Mouse (Mus musculus): ENCODE measurements around the gene Mbd3l2. TPM values are rescaled to one million over a fixed set of nuclear protein-coding genes. Genes with fewer than 3 reads are reported as not detected.
A peak's percentile ranks its signal among the peaks of the same experiment; 100 is the strongest.
"Not testable (repeated sequence)": the region's sequence is repeated elsewhere in the genome, so short reads cannot be mapped to it uniquely, and the experiment has no call there.

The Mbd3l2 gene
- polyA plus RNA-seq (2012; rRNA removed), result not detected in 2 replicates

GRCm38 (mm10) chr9:18430354-18430753, at the start of gene Mbd3l2:
TSS of gene Mbd3l2 (plus strand) at chr9:18430654.
- no peak for DNase-seq (ENCODE audit: low read depth in 1 of 2, low spot score in 2 of 2)
- no peaks in the 10 kb centered on the region for H3K4me1 ChIP-seq (ENCODE audit: control insufficient read depth, insufficient read depth, insufficient read length)
- no peaks in the 10 kb centered on the region for H3K36me3 ChIP-seq (ENCODE audit: control insufficient read depth, insufficient read depth, low read length)
- TF ChIP-seq POLR2A (IDR thresholded peaks at IDR 0.05; ENCODE audit: low read depth, low read length) (no peak), CTCF (IDR thresholded peaks at IDR 0.05; ENCODE audit: extremely low read depth, insufficient read depth, insufficient read length, insufficient replicate concordance) (no peak)
- no peaks in the 10 kb centered on the region for H3K27me3 ChIP-seq (ENCODE audit: control insufficient read depth, insufficient read depth, low read length)
- no peak within 1 kb of the TSS for H3K27ac ChIP-seq (ENCODE audit: insufficient read depth, low read length)
- no peak within 1 kb of the TSS for H3K4me3 ChIP-seq (ENCODE audit: extremely low read depth, insufficient read depth, insufficient read length)

DNA sequence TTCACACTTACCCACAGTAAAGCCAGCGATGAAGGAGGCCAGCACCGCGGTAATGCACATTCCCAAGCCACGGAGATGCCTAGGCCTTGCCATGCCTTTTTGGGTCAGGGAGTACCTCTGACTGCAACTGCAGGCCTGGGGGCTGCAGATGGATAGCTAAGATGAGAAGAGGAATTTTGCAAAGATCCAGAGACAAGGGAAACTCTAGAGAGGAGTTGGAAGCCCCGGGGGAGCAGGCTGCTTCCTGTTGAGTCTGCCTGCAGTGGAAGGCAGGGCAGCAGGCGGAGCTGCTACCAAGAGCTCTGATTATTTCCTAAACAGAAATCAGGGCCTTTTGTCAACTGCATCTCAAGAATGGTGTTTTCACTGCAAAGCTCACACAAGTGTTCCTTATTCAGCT, 44.7 kb upstream of the Mbd3l2 start:
- TF ChIP-seq CTCF (IDR thresholded peaks at IDR 0.05; ENCODE audit: extremely low read depth, insufficient read depth, insufficient read length, insufficient replicate concordance) (no peak), POLR2A (IDR thresholded peaks at IDR 0.05; ENCODE audit: low read depth, low read length) (no peak)
- Histone ChIP-seq H3K27me3 (ENCODE audit: control insufficient read depth, insufficient read depth, low read length) (no peaks in the 10 kb centered on the region), H3K4me3 (ENCODE audit: extremely low read depth, insufficient read depth, insufficient read length) (no peak overlapping the region), H3K27ac (ENCODE audit: insufficient read depth, low read length) (no peak overlapping the region), H3K36me3 (ENCODE audit: control insufficient read depth, insufficient read depth, low read length) (no peaks in the 10 kb centered on the region), H3K4me1 (ENCODE audit: control insufficient read depth, insufficient read depth, insufficient read length) (no peaks in the 10 kb centered on the region)
- whole genome bisulfite sequencing, result 38% methylated on average over 6 of the region's 6 CpGs
- no peak for DNase-seq (ENCODE audit: low read depth in 1 of 2, low spot score in 2 of 2)

GRCm38 (mm10) chr9:18399629-18400028, 30.8 kb upstream of the Mbd3l2 start:
- TF ChIP-seq CTCF (IDR thresholded peaks at IDR 0.05; ENCODE audit: extremely low read depth, insufficient read depth, insufficient read length, insufficient replicate concordance) (no peak), POLR2A (IDR thresholded peaks at IDR 0.05; ENCODE audit: low read depth, low read length) (no peak)

GRCm38 (mm10) chr9:18402895-18403294, 27.6 kb upstream of the Mbd3l2 start, which contains the start of gene Naalad2:
TSS of gene Naalad2 (minus strand) at chr9:18402995.
- WGBS, result 72% methylated on average over 2 of the region's 2 CpGs
- H3K36me3 ChIP-seq (ENCODE audit: control insufficient read depth, insufficient read depth, low read length); H3K27ac ChIP-seq (ENCODE audit: insufficient read depth, low read length); H3K4me1 ChIP-seq (ENCODE audit: control insufficient read depth, insufficient read depth, insufficient read length); H3K4me3 ChIP-seq (ENCODE audit: extremely low read depth, insufficient read depth, insufficient read length); DNase-seq (ENCODE audit: low read depth in 1 of 2, low spot score in 2 of 2); H3K27me3 ChIP-seq (ENCODE audit: control insufficient read depth, insufficient read depth, low read length): not testable (repeated sequence)

More at GRCm38 (mm10) chr9:18399629-18400028, 30.8 kb upstream of the Mbd3l2 start:
- Histone ChIP-seq H3K4me3 (ENCODE audit: extremely low read depth, insufficient read depth, insufficient read length) (no peak overlapping the region), H3K27me3 (ENCODE audit: control insufficient read depth, insufficient read depth, low read length) (no peaks in the 10 kb centered on the region), H3K36me3 (ENCODE audit: control insufficient read depth, insufficient read depth, low read length) (no peaks in the 10 kb centered on the region), H3K27ac (ENCODE audit: insufficient read depth, low read length) (no peak overlapping the region), H3K4me1 (ENCODE audit: control insufficient read depth, insufficient read depth, insufficient read length) (no peaks in the 10 kb centered on the region)
- no peak for DNase-seq (ENCODE audit: low read depth in 1 of 2, low spot score in 2 of 2)
- WGBS, result 64% methylated on average over 1 of the region's 1 CpGs

- Histone ChIP-seq H3K4me1 (ENCODE audit: control insufficient read depth, insufficient read depth, insufficient read length) (no peaks in the 10 kb centered on the region), H3K27me3 (ENCODE audit: control insufficient read depth, insufficient read depth, low read length) (no peaks in the 10 kb centered on the region), H3K36me3 (ENCODE audit: control insufficient read depth, insufficient read depth, low read length) (no peaks in the 10 kb centered on the region), H3K27ac (ENCODE audit: insufficient read depth, low read length) (no peak within 1 kb of the TSS), H3K4me3 (ENCODE audit: extremely low read depth, insufficient read depth, insufficient read length) (no peak within 1 kb of the TSS)
- TF ChIP-seq CTCF (IDR thresholded peaks at IDR 0.05; ENCODE audit: extremely low read depth, insufficient read depth, insufficient read length, insufficient replicate concordance) (no peak), POLR2A (IDR thresholded peaks at IDR 0.05; ENCODE audit: low read depth, low read length) (no peak)
- DNase-seq (ENCODE audit: low read depth in 1 of 2, low spot score in 2 of 2), result no peak
- WGBS, result 73% methylated on average over 1 of the region's 1 CpGs
Measured at GRCm38 (mm10) chr9:18404118-18404517, 26.3 kb upstream of the Mbd3l2 start, which contains the start of gene Ubtfl1. TSS of gene Ubtfl1 (plus strand) at chr9:18404418.

- not testable (repeated sequence) for H3K36me3 ChIP-seq (ENCODE audit: control insufficient read depth, insufficient read depth, low read length); H3K4me1 ChIP-seq (ENCODE audit: control insufficient read depth, insufficient read depth, insufficient read length); H3K27ac ChIP-seq (ENCODE audit: insufficient read depth, low read length); H3K27me3 ChIP-seq (ENCODE audit: control insufficient read depth, insufficient read depth, low read length); H3K4me3 ChIP-seq (ENCODE audit: extremely low read depth, insufficient read depth, insufficient read length)
- WGBS, result 76% methylated on average over 4 of the region's 4 CpGs
- peak in 1 of 2 experiments; percentile 5 for DNase-seq (ENCODE audit: low read depth in 1 of 2, low spot score in 2 of 2)
Measured at GRCm38 (mm10) chr9:18412371-18412770, 18.1 kb upstream of the Mbd3l2 start.

GRCm38 (mm10) chr9:18431687-18432086, 1.2 kb downstream of the Mbd3l2 start:
- Histone ChIP-seq H3K27me3 (ENCODE audit: control insufficient read depth, insufficient read depth, low read length) (no peaks in the 10 kb centered on the region), H3K4me3 (ENCODE audit: extremely low read depth, insufficient read depth, insufficient read length) (no peak overlapping the region), H3K36me3 (ENCODE audit: control insufficient read depth, insufficient read depth, low read length) (no peaks in the 10 kb centered on the region), H3K4me1 (ENCODE audit: control insufficient read depth, insufficient read depth, insufficient read length) (no peaks in the 10 kb centered on the region), H3K27ac (ENCODE audit: insufficient read depth, low read length) (no peak overlapping the region)
- 84% methylated on average over 10 of the region's 10 CpGs for WGBS
- DNase-seq (ENCODE audit: low read depth in 1 of 2, low spot score in 2 of 2), result no peak
- TF ChIP-seq CTCF (IDR thresholded peaks at IDR 0.05; ENCODE audit: extremely low read depth, insufficient read depth, insufficient read length, insufficient replicate concordance), result no peak
- TF ChIP-seq POLR2A (IDR thresholded peaks at IDR 0.05; ENCODE audit: low read depth, low read length), result no peak
